In genomic region chr3:26105528-26105927, GRCm38 (mm10) we compare ENCODE assay signal across 23 mouse cellular contexts.
"Had no signal": no experiment of that assay in that cellular context is flagged by ENCODE, and none has a peak within 500 bp of the region (broad histone marks: within the 10 kb centered on the region; RNA-seq: fewer than 3 reads in every experiment).

No protein-coding gene starts in this region.

- H3K36me3 ChIP-seq: limb, embryonic 12.5 days; limb, embryonic 15.5 days; midbrain, embryonic 12.5 days; midbrain, embryonic 15.5 days; neural tube, embryonic 13.5 days had no signal

- H3K27me3 ChIP-seq: limb, embryonic 12.5 days; limb, embryonic 15.5 days; midbrain, embryonic 12.5 days; midbrain, embryonic 15.5 days; neural tube, embryonic 13.5 days had no signal

- DNase-seq: kidney, adult 9 months; kidney, postnatal 25 days; left cerebral cortex, postnatal 4 days; liver, postnatal 0 days; lung, embryonic 14.5 days; right cerebral cortex, adult 18-20 months; right cerebral cortex, postnatal 14 days; right cerebral cortex, postnatal 4 days; thymus, adult 2 months; thymus, postnatal 14 days; thymus, postnatal 4 days had no signal

- ATAC-seq: liver, postnatal 0 days; lung, postnatal 0 days; midbrain, embryonic 15.5 days had no signal

- H3K4me3 ChIP-seq: layer of hippocampus, adult 2 months; limb, embryonic 12.5 days; limb, embryonic 15.5 days; midbrain, embryonic 12.5 days; midbrain, embryonic 15.5 days; neural tube, embryonic 13.5 days had no signal

- H3K9ac ChIP-seq: limb, embryonic 12.5 days; limb, embryonic 15.5 days; liver, embryonic 14.5 days; liver, postnatal 0 days; lung, embryonic 14.5 days; midbrain, embryonic 12.5 days; midbrain, embryonic 15.5 days; neural tube, embryonic 13.5 days had no signal

- H3K4me2 ChIP-seq: limb, embryonic 12.5 days; limb, embryonic 15.5 days; liver, embryonic 11.5 days; lung, embryonic 14.5 days; midbrain, embryonic 12.5 days; midbrain, embryonic 15.5 days; neural tube, embryonic 13.5 days had no signal

- H3K9me3 ChIP-seq: limb, embryonic 12.5 days; limb, embryonic 15.5 days; midbrain, embryonic 12.5 days; midbrain, embryonic 15.5 days; neural tube, embryonic 13.5 days had no signal

- H3K27ac ChIP-seq: kidney, postnatal 0 days; layer of hippocampus, adult 2 months; limb, embryonic 12.5 days; limb, embryonic 15.5 days; liver, embryonic 14.5 days; macrophage; midbrain, embryonic 12.5 days; midbrain, embryonic 15.5 days; neural tube, embryonic 13.5 days; stomach, postnatal 0 days had no signal

- H3K4me1 ChIP-seq: limb, embryonic 12.5 days; limb, embryonic 15.5 days; midbrain, embryonic 15.5 days had no signal
